In genomic region chr19:10042232-10042631, GRCm38 (mm10) we compare ENCODE assay signal across 8 mouse cellular contexts. TPM values are rescaled to one million over a fixed set of nuclear protein-coding genes. Genes with fewer than 3 reads are reported as not detected.
A peak's percentile ranks its signal among the peaks of the same experiment; 100 is the strongest.
DNase-seq lines count a peak whose midpoint lies in the region; ATAC-seq lines count a peak whose summit lies in the region.

No protein-coding gene starts in this region.

- H3K9ac ChIP-seq in heart, embryonic 13.5 days: peak overlapping the region; percentile 92
- H3K9ac ChIP-seq in liver, embryonic 13.5 days: peak overlapping the region; percentile 69

- H3K9me3 ChIP-seq in heart, embryonic 13.5 days: no peaks in the 10 kb centered on the region
- H3K9me3 ChIP-seq in liver, embryonic 13.5 days (replicated peaks): no peaks in the 10 kb centered on the region

- peaks cover 21% of the 10 kb centered on the region for H3K36me3 ChIP-seq in heart, embryonic 13.5 days
- peaks cover 17% of the 10 kb centered on the region for H3K36me3 ChIP-seq in liver, embryonic 13.5 days

- WGBS in heart, embryonic 13.5 days: 24% methylated on average over 6 of the region's 6 CpGs
- 48% methylated on average over 6 of the region's 6 CpGs for WGBS in liver, embryonic 13.5 days (ENCODE audit: insufficient replicate concordance)

- H3K4me2 ChIP-seq in heart, embryonic 13.5 days: peak overlapping the region; percentile 84
- H3K4me2 ChIP-seq in liver, embryonic 13.5 days: peak overlapping the region; percentile 87

- H3K27ac ChIP-seq in heart, embryonic 13.5 days (replicated peaks): peak overlapping the region; percentile 90
- no peak overlapping the region for H3K27ac ChIP-seq in liver, embryonic 13.5 days

- H3K27me3 ChIP-seq in heart, embryonic 13.5 days (replicated peaks): no peaks in the 10 kb centered on the region
- H3K27me3 ChIP-seq in liver, embryonic 13.5 days: peaks cover 20% of the 10 kb centered on the region; the same call in 1 of the 2 replicates

- ATAC-seq in heart, embryonic 13.5 days (ENCODE audit: extremely low read depth, insufficient number of reproducible peaks, low FRiP score, low TSS enrichment): 0 out of 2 replicates have a peak, but pooled peaks have one; percentile 7
- peak; percentile 10; the same call in 1 of the 2 replicates for ATAC-seq in liver, embryonic 13.5 days (ENCODE audit: low read depth)

- H3K4me3 ChIP-seq in heart, embryonic 13.5 days: peak overlapping the region; percentile 81
- peak overlapping the region; percentile 62 for H3K4me3 ChIP-seq in liver, embryonic 13.5 days (replicated peaks)

- DNase-seq in heart, adult 11 months: peak; percentile 97
- no peak for DNase-seq in heart, adult 8-10 months (ENCODE audit: low spot score)
- peak; percentile 75 for DNase-seq in c-Kit-positive CD71-positive TER-119-negative erythroid progenitor cells, embryonic 14.5 days (ENCODE audit: low read depth)
- no peak for DNase-seq in liver, embryonic 13.5 days
- DNase-seq in spleen, postnatal 14 days (ENCODE audit: low spot score in 2 of 2): peak; percentile 42 to 47
- no peak for DNase-seq in right cerebral cortex, postnatal 25 days
- no peak for DNase-seq in left cerebral cortex, postnatal 4 days

- intact Hi-C loops in left cerebral cortex, postnatal 4 days (cut with DNase I): no loop called here

- H3K4me1 ChIP-seq in heart, embryonic 13.5 days: peaks cover 94% of the 10 kb centered on the region
- H3K4me1 ChIP-seq in liver, embryonic 13.5 days (replicated peaks): peaks cover 81% of the 10 kb centered on the region

RNA-seq across cellular contexts. Expression of gene Fads3, which starts 0.9 kb away (rescaled TPM):
- 10 to 100 TPM; 34.9 to 43.8 (median 37.4) TPM for total RNA-seq in heart, adult 8-10 months (2022)
- 39.4 and 41.9 TPM in 2 replicates for polyA plus RNA-seq in heart, embryonic 13.5 days (2015; fragmentation: Nextera tagmentation; extraction: Ambion mirVana)
- 5.3 and 7.3 TPM in 2 replicates for polyA plus RNA-seq in liver, embryonic 13.5 days (2015; fragmentation: Nextera tagmentation; extraction: Ambion mirVana)
- total RNA-seq in left cerebral cortex, postnatal 4 days (2021): 10 to 100 TPM; 52.8 to 60.4 TPM

RNA-seq across cellular contexts. Expression of gene Rab3il1, which starts 40.8 kb away (rescaled TPM):
- total RNA-seq in heart, adult 8-10 months (2022): 1 to 10 TPM; 6.3 to 8.1 (median 7.5) TPM
- 32.5 and 36.7 TPM in 2 replicates for polyA plus RNA-seq in heart, embryonic 13.5 days (2015; fragmentation: Nextera tagmentation; extraction: Ambion mirVana)
- 196 and 207 TPM in 2 replicates for polyA plus RNA-seq in liver, embryonic 13.5 days (2015; fragmentation: Nextera tagmentation; extraction: Ambion mirVana)
- 10 to 100 TPM; 12.9 to 14.9 TPM for total RNA-seq in left cerebral cortex, postnatal 4 days (2021)

RNA-seq across cellular contexts. Expression of gene Best1, which starts 40.8 kb away (rescaled TPM):
- total RNA-seq in heart, adult 8-10 months (2022): under 1 TPM in 2 of 4 experiments, not detected in 2; 0.14 to 0.65 TPM
- 0.23 and 0.27 TPM in 2 replicates for polyA plus RNA-seq in heart, embryonic 13.5 days (2015; fragmentation: Nextera tagmentation; extraction: Ambion mirVana)
- polyA plus RNA-seq in liver, embryonic 13.5 days (2015; fragmentation: Nextera tagmentation; extraction: Ambion mirVana): 0.17 and 0.20 TPM in 2 replicates
- 1 to 10 TPM; 1.7 to 2.1 TPM for total RNA-seq in left cerebral cortex, postnatal 4 days (2021)

RNA-seq across cellular contexts. Expression of gene Fads2, which starts 59.3 kb away (rescaled TPM):
- 1 to 10 TPM; 4.6 to 6.0 (median 5.1) TPM for total RNA-seq in heart, adult 8-10 months (2022)
- polyA plus RNA-seq in heart, embryonic 13.5 days (2015; fragmentation: Nextera tagmentation; extraction: Ambion mirVana): 47.1 and 50.3 TPM in 2 replicates
- 66.8 and 76.0 TPM in 2 replicates for polyA plus RNA-seq in liver, embryonic 13.5 days (2015; fragmentation: Nextera tagmentation; extraction: Ambion mirVana)
- 100 to 1,000 TPM; 220 to 236 TPM for total RNA-seq in left cerebral cortex, postnatal 4 days (2021)

Comparison
In these comparisons a context has a peak if more than half of its experiments do, and no peak if none do; other contexts are left out.
1. DNase-seq: peak in heart, adult 11 months (single experiment), c-Kit-positive CD71-positive TER-119-negative erythroid progenitor cells, embryonic 14.5 days (single experiment) and spleen, postnatal 14 days (2 of 2); none in heart, adult 8-10 months (single experiment), liver, embryonic 13.5 days (single experiment), right cerebral cortex, postnatal 25 days (single experiment) and left cerebral cortex, postnatal 4 days (single experiment).